Mouse (Mus musculus): ENCODE data around the gene Eva1c. TPM values are rescaled to one million over a fixed set of nuclear protein-coding genes. Genes with fewer than 3 reads are reported as not detected.

Gene Eva1c
- polyA plus RNA-seq, 1 experiment from 2014 or later: 0.91 TPM

DNA sequence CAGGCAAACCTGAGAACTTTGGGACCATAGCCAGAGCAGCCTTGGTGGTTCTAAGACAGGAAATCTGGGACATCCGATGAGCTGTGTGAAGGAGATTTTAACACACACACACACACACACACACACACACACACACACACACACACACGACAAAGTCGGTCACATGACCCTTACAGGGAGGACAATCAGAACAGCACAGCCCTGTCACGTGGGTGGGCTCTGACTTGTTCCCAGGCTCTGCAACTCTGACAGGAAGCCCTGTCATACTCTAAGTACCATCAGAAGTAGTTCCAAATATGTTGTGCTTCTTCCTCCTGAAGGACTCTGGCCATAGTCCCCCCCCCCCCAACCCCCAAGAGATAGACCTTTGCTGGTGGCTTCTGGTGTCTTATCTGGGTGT is 74.8 kb downstream of the Eva1c start:
- no peaks in the 10 kb centered on the region for H3K27me3 ChIP-seq
- 0 out of 2 replicates have a peak, but pooled peaks cover 6% of the 10 kb centered on the region for H3K4me1 ChIP-seq
- no peak overlapping the region for H3K4me3 ChIP-seq (replicated peaks)
- H3K27ac ChIP-seq: no peak overlapping the region
- H3K9me3 ChIP-seq (replicated peaks): no peaks in the 10 kb centered on the region
- no peak overlapping the region for H3K4me2 ChIP-seq
- no peak for ATAC-seq (replicated peaks; ENCODE audit: low FRiP score)
- no peaks in the 10 kb centered on the region for H3K36me3 ChIP-seq
- 60% methylated on average over 4 of the region's 4 CpGs for WGBS
- H3K9ac ChIP-seq: no peak overlapping the region

DNA sequence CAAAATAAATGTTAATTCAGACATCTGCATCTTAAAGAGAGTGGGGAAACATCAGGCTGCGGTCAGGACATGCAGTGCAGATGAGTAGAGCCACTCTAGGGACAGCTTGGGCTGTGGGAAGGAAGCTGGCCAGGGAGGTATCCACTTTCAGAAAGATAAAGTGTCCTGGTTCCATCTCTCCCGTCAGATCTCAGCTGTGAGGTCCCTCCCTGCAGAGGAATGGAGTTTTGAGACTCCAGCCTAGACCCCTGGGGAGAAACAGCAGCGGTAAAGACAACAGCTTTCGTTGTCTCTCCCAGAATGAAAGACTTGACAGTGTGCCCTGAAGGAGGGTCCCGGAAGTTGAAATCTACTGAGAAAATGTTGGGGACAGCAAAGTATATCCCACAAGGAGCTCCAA is 76.8 kb downstream of the Eva1c start:
- Histone ChIP-seq H3K27ac (no peak overlapping the region), H3K27me3 (no peaks in the 10 kb centered on the region), H3K4me2 (no peak overlapping the region), H3K36me3 (no peaks in the 10 kb centered on the region), H3K9me3 (replicated peaks) (no peaks in the 10 kb centered on the region), H3K9ac (no peak overlapping the region), H3K4me1 (0 out of 2 replicates have a peak, but pooled peaks cover 6% of the 10 kb centered on the region), H3K4me3 (replicated peaks) (no peak overlapping the region)
- 45% methylated on average over 5 of the region's 5 CpGs for WGBS
- ATAC-seq (replicated peaks; ENCODE audit: low FRiP score): no peak

DNA sequence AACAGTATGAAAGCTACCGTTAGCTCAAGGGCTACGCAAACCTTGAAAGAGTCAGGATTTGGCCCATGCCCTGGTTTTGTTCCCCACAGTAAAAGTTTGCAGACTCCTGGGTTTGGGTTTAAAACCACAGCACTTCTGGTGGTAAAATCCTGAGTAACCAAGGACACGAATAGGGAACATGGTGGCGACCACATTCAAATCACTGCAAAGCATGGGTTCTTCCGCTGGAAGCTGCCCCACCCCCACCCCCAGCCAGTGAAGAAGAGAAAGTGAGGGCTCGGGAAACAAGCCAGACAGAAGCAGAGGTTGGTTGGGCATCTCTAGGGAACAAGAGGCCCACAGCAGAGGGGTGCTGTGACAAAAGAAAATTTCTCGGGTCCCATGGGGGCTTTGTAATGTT is 80.7 kb downstream of the Eva1c start:
- ATAC-seq (replicated peaks; ENCODE audit: low FRiP score): no peak
- Histone ChIP-seq H3K9me3 (replicated peaks) (no peaks in the 10 kb centered on the region), H3K27me3 (no peaks in the 10 kb centered on the region), H3K4me1 (0 out of 2 replicates have a peak, but pooled peaks cover 6% of the 10 kb centered on the region), H3K4me2 (no peak overlapping the region), H3K4me3 (replicated peaks) (no peak overlapping the region), H3K27ac (no peak overlapping the region), H3K36me3 (no peaks in the 10 kb centered on the region), H3K9ac (no peak overlapping the region)
- 72% methylated on average over 7 of the region's 7 CpGs for WGBS

DNA sequence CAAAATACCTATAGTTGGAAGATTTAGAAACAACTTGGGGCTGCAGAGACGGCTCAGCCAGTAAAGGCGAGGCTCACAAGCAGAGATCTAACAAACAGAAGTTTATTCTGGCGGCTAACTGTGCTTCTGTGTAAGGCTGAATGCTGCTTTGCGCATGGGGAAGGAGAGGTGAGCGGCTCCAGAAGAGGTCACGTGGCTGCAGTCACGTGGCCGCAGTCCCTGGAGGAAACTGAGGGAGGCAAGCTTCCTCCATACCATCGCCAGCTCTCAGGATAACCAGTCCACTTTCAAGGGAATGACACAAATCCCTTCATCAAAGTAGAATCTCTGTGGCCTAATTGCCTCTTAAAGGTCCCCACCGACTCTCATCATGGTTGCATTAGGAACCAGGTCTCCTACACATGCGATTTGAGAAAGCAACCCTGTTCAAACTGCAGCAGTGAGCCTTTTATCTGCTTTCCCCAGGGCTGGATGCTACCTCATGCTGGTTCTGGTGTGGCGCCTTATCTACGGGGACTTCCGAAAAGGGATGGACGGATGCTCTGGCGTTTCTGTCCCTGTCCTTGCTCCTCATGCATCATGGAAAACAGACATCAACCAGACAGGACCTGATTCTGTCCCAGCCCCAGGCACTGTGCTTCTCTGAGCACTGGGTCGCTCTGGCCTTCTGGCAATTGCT is 84.5 kb downstream of the Eva1c start:
- no peak for ATAC-seq (replicated peaks; ENCODE audit: low FRiP score)
- H3K27ac ChIP-seq: no peak overlapping the region
- 83% methylated on average over 17 of the region's 17 CpGs for WGBS
- H3K4me1 ChIP-seq: peaks cover 3% of the 10 kb centered on the region
- no peaks in the 10 kb centered on the region for H3K27me3 ChIP-seq
- no peak overlapping the region for H3K9ac ChIP-seq
- H3K4me3 ChIP-seq (replicated peaks): no peak overlapping the region
- no peaks in the 10 kb centered on the region for H3K9me3 ChIP-seq (replicated peaks)
- H3K36me3 ChIP-seq: no peaks in the 10 kb centered on the region
- no peak overlapping the region for H3K4me2 ChIP-seq

DNA sequence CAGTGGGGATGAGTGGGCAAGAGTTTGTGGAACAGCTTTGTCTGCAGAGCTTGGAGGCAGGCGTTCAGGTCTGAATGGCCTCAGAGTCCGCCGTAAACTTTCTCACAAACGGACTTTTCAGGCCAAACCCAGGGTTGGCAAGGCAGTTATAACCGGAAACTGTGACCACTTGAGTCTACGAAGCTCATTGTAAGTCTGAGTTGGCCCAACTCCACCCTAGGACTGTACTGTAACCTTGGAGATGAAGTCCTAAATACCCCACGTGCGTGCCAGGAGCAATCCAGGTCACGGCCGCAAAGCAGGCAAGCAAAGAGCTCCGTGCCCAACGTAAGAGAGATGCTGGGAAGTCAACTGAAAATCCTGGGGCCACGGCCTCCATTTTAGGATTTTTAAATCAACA is 85.2 kb downstream of the Eva1c start:
- no peak overlapping the region for H3K4me2 ChIP-seq
- H3K36me3 ChIP-seq: no peaks in the 10 kb centered on the region
- no peaks in the 10 kb centered on the region for H3K9me3 ChIP-seq (replicated peaks)
- H3K4me3 ChIP-seq (replicated peaks): no peak overlapping the region
- no peak for ATAC-seq (replicated peaks; ENCODE audit: low FRiP score)
- no peak overlapping the region for H3K9ac ChIP-seq
- no peaks in the 10 kb centered on the region for H3K27me3 ChIP-seq
- H3K27ac ChIP-seq: no peak overlapping the region
- peaks cover 10% of the 10 kb centered on the region for H3K4me1 ChIP-seq
- WGBS: 87% methylated on average over 13 of the region's 13 CpGs

DNA sequence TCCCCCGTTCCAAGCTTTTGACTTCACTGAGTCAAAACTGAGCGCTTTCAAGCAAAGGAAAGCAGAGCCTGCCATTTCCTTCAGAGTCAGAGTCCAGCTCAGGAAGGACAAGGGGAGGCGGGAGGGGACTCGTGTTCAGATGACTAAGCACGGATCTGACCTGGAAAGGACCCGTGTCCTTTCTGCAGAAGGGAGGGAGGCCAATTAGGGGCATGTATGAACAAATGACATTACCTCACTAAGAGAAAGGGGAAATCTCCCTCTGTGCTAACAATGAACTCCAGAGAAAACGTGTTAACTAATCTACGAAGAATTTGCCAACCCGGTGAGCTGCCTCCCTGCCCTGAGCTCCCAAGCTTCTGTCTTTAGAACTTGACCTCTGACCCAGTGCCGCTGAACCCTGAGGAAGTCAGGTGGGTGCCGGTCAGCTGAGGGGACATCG is 89.5 kb downstream of the Eva1c start:
- Histone ChIP-seq H3K4me1 (peaks cover 20% of the 10 kb centered on the region), H3K9me3 (replicated peaks) (peaks cover 3% of the 10 kb centered on the region; the same call in 1 of the 2 replicates), H3K9ac (no peak overlapping the region), H3K36me3 (no peaks in the 10 kb centered on the region), H3K4me3 (replicated peaks) (no peak overlapping the region), H3K27me3 (no peaks in the 10 kb centered on the region), H3K27ac (peak overlapping the region; percentile 76), H3K4me2 (peak overlapping the region; percentile 42)
- WGBS: 13% methylated on average over 12 of the region's 12 CpGs
- ATAC-seq (replicated peaks; ENCODE audit: low FRiP score): peak; percentile 34; the same call in 1 of the 2 replicates

DNA sequence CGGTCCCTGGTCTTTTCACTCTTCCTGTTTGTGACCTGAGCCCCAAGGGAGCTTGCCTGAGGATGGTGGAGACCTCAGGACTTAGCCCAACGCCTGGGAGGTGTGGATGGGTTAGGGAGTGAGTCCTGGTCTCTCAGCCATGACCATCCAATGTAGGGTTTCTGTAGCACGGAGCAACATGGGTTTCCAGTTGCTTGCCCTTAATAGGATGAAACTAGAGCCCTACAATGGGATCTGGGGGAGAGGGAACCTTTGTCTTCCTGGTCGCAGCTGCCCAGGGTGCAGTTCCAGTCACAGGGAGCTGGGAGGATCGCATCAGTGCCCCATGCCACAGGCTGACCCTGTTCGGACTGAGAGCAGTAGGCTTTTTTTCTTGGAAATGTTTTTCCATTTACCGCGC is 90.6 kb downstream of the Eva1c start:
- Histone ChIP-seq H3K9ac (no peak overlapping the region), H3K27me3 (no peaks in the 10 kb centered on the region), H3K4me3 (replicated peaks) (no peak overlapping the region), H3K4me1 (peaks cover 20% of the 10 kb centered on the region), H3K27ac (peak overlapping the region; percentile 76), H3K9me3 (replicated peaks) (peaks cover 3% of the 10 kb centered on the region; the same call in 1 of the 2 replicates), H3K36me3 (no peaks in the 10 kb centered on the region), H3K4me2 (0 out of 2 replicates have a peak overlapping the region, but pooled peaks have one; percentile 1)
- WGBS: 47% methylated on average over 8 of the region's 8 CpGs
- ATAC-seq (replicated peaks; ENCODE audit: low FRiP score): peak; percentile 91

DNA sequence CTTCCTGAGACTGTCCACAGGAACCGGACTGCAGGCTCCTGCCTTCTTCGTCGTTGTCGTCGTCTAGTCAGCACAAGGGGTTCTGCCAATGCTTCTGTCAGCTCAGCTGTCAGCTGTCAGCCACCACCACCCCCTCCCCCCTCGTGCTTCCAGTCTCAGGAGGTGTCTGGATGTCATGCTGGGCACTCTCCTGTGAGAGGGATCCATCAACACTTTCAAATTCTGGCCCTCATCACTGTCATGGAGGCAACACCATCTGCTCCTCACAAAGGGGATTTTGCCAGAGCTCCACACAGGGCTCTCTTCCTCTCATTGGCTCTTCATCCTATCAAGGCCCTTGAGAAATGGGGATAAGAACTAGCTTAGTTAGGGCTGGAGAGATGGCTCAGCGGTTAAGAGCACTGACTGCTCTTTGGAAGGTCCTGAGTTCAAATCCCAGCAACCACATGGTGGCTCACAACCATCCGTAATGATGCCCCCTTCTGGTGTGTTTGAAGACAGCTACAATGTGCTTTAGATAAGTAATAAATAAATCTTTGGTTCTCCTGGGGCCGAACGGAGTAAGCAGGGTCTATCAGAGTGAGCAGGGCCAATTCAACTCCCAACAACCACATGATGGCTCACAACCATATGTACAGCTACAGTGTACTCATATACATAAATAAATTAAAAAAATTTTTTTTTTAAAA is 95.1 kb downstream of the Eva1c start:
- H3K9me3 ChIP-seq (replicated peaks): peaks cover 3% of the 10 kb centered on the region; the same call in 1 of the 2 replicates
- H3K4me2 ChIP-seq: no peak overlapping the region
- no peak for ATAC-seq (replicated peaks; ENCODE audit: low FRiP score)
- no peak overlapping the region for H3K27ac ChIP-seq
- H3K27me3 ChIP-seq: no peaks in the 10 kb centered on the region
- H3K4me3 ChIP-seq (replicated peaks): no peak overlapping the region
- H3K4me1 ChIP-seq: peaks cover 11% of the 10 kb centered on the region
- peaks cover 9% of the 10 kb centered on the region for H3K36me3 ChIP-seq
- 54% methylated on average over 10 of the region's 10 CpGs for WGBS
- no peak overlapping the region for H3K9ac ChIP-seq

DNA sequence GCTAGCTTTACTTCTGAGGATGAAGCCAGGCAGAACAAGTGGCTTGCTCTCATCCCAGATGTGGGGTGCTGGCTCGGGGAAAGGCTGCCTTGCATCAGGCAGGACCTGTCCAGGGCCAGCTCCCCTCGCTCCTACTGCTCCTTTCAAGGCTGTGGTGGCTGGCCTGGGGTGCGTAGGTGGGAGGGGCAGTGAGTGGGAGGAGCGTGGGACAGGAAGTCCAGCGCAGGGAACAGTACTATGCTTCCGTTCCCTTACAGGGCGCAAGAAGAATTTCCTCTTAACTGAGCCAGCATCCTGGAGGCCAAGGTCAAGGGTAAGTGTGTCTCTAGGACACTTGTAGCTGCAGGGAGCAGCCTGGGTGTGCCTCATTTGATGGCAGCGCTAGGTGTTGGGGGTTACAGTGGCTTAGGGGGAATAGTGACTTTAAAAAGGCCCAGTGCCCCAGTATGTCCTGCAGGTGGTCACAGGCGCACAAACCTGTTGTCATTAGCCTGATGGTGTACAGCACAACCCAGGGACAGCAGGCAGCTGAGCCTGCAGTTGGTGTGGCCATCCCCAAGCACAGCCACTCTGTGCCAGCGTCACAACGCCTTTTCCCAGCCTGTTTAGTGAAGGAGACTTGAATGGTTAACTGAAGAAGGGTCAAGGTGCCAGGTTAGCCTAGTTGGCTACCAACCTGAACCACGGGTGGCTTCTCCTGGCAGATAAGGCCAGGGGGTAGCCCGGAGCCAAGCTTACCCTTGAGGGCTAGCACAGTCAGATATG is 98.3 kb downstream of the Eva1c start:
- Histone ChIP-seq H3K27ac (no peak overlapping the region), H3K9me3 (replicated peaks) (no peaks in the 10 kb centered on the region), H3K4me3 (replicated peaks) (no peak overlapping the region), H3K9ac (no peak overlapping the region), H3K4me2 (no peak overlapping the region), H3K36me3 (peaks cover 36% of the 10 kb centered on the region), H3K27me3 (no peaks in the 10 kb centered on the region), H3K4me1 (no peaks in the 10 kb centered on the region)
- no peak; the same call in 1 of the 2 replicates for ATAC-seq (replicated peaks; ENCODE audit: low FRiP score)
- 84% methylated on average over 13 of the region's 13 CpGs for WGBS

DNA sequence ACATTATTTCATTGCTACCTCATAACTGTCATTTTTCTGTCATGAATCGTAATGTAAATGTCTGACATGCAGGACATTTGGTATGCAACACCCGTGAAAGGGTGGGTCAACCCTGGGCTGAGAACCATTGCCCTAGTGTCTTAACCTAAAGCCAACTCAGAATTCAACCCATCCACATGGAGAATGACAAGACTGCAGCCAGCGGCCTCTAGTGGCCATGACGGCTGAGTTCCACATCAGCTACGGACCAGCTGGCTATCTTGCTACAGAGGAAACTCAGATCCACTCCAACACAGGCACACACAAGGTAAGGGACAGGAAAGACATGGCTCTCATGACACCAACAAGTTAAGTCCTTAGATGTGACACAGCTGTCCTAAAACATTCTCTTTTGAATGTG is 98.9 kb downstream of the Eva1c start:
- ATAC-seq (replicated peaks; ENCODE audit: low FRiP score): 0 out of 2 replicates have a peak, but pooled peaks have one; percentile 34
- Histone ChIP-seq H3K9ac (no peak overlapping the region), H3K36me3 (peaks cover 43% of the 10 kb centered on the region), H3K4me2 (no peak overlapping the region), H3K4me1 (no peaks in the 10 kb centered on the region), H3K9me3 (replicated peaks) (no peaks in the 10 kb centered on the region), H3K27ac (no peak overlapping the region), H3K4me3 (replicated peaks) (no peak overlapping the region), H3K27me3 (no peaks in the 10 kb centered on the region)
- 20% methylated on average over 5 of the region's 5 CpGs for WGBS

DNA sequence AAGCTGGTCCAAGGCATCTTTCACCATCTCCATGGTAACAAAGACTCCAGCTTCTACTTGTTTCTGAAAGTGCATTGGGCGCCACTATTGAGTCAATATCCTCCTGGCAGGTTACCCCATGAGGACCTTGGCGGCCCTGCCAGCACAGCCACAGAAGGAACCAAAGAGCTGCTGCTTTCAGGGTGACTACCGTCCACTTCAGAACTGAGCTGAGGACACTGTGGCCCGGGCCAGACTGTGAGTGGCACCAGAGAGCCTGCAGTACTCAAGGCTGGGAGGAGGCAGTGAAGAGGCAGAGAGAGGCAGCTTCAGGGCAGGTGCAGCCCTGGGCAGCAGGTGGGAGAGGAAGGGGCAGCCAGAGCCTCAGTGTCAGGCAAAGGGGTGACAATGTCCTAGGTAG is 100.9 kb downstream of the Eva1c start:
- no peak overlapping the region for H3K9ac ChIP-seq
- no peak overlapping the region for H3K4me3 ChIP-seq (replicated peaks)
- no peaks in the 10 kb centered on the region for H3K9me3 ChIP-seq (replicated peaks)
- no peaks in the 10 kb centered on the region for H3K27me3 ChIP-seq
- WGBS: 91% methylated on average over 4 of the region's 4 CpGs
- no peaks in the 10 kb centered on the region for H3K4me1 ChIP-seq
- ATAC-seq (replicated peaks; ENCODE audit: low FRiP score): no peak
- H3K36me3 ChIP-seq: peaks cover 44% of the 10 kb centered on the region
- H3K4me2 ChIP-seq: no peak overlapping the region
- H3K27ac ChIP-seq: no peak overlapping the region

All from kidney, embryonic 15.5 days (tissue).